Mouse (Mus musculus): Measurements from ENCODE around the gene Lrfn1. TPM values are rescaled to one million over a fixed set of nuclear protein-coding genes. Genes with fewer than 3 reads are reported as not detected.

Lrfn1 gene
- total RNA-seq (2014; fragmentation: Nextera tagmentation) (0.80 and 1.7 TPM in 2 replicates), total RNA-seq (2017) (0.36 and 0.52 TPM in 2 replicates)

- ATAC-seq (replicated peaks; ENCODE audit: poor library complexity, severe bottlenecking), result peak; percentile 30
Measured at GRCm38 (mm10) chr7:28451531-28452360, at the start of gene Lrfn1. Lrfn1 (plus strand) TSS chr7:28451980.

GRCm38 (mm10) chr7:28410841-28411475 is 40.8 kb upstream of the Lrfn1 start:
- ATAC-seq (replicated peaks; ENCODE audit: poor library complexity, severe bottlenecking), result no peak

- ATAC-seq (replicated peaks; ENCODE audit: poor library complexity, severe bottlenecking), result no peak
Measured at GRCm38 (mm10) chr7:28412826-28413225, 39.0 kb upstream of the Lrfn1 start.

- ATAC-seq (replicated peaks; ENCODE audit: poor library complexity, severe bottlenecking), result no peak
Measured at GRCm38 (mm10) chr7:28417368-28417767, 34.4 kb upstream of the Lrfn1 start.

- ATAC-seq (replicated peaks; ENCODE audit: poor library complexity, severe bottlenecking), result no peak
Measured at GRCm38 (mm10) chr7:28418096-28418670, 33.6 kb upstream of the Lrfn1 start.

- no peak for ATAC-seq (replicated peaks; ENCODE audit: poor library complexity, severe bottlenecking)
Measured at GRCm38 (mm10) chr7:28419416-28419815, 32.4 kb upstream of the Lrfn1 start.

GRCm38 (mm10) chr7:28423018-28423417 is 28.8 kb upstream of the Lrfn1 start:
- no peak for ATAC-seq (replicated peaks; ENCODE audit: poor library complexity, severe bottlenecking)

GRCm38 (mm10) chr7:28427738-28428137 is 24.0 kb upstream of the Lrfn1 start:
- no peak for ATAC-seq (replicated peaks; ENCODE audit: poor library complexity, severe bottlenecking)

GRCm38 (mm10) chr7:28430512-28430911 is 21.3 kb upstream of the Lrfn1 start:
- peak; percentile 78 for ATAC-seq (replicated peaks; ENCODE audit: poor library complexity, severe bottlenecking)

GRCm38 (mm10) chr7:28432252-28432651 is 19.5 kb upstream of the Lrfn1 start:
- no peak for ATAC-seq (replicated peaks; ENCODE audit: poor library complexity, severe bottlenecking)

GRCm38 (mm10) chr7:28435660-28436259 is 16.0 kb upstream of the Lrfn1 start:
- no peak for ATAC-seq (replicated peaks; ENCODE audit: poor library complexity, severe bottlenecking)

GRCm38 (mm10) chr7:28436271-28436904 is 15.4 kb upstream of the Lrfn1 start:
- peak; percentile 82 for ATAC-seq (replicated peaks; ENCODE audit: poor library complexity, severe bottlenecking)

GRCm38 (mm10) chr7:28436932-28437570 is 14.7 kb upstream of the Lrfn1 start, which contains the start of gene Gmfg:
Gmfg (plus strand) TSS chr7:28437447.
- ATAC-seq (replicated peaks; ENCODE audit: poor library complexity, severe bottlenecking), result peak; percentile 57

- ATAC-seq (replicated peaks; ENCODE audit: poor library complexity, severe bottlenecking), result no peak
Measured at GRCm38 (mm10) chr7:28437964-28438363, 13.8 kb upstream of the Lrfn1 start.

- ATAC-seq (replicated peaks; ENCODE audit: poor library complexity, severe bottlenecking), result no peak
Measured at GRCm38 (mm10) chr7:28438771-28439170, 13.0 kb upstream of the Lrfn1 start.

GRCm38 (mm10) chr7:28440739-28441138 is 11.0 kb upstream of the Lrfn1 start:
- peak; percentile 55 for ATAC-seq (replicated peaks; ENCODE audit: poor library complexity, severe bottlenecking)

- no peak for ATAC-seq (replicated peaks; ENCODE audit: poor library complexity, severe bottlenecking)
Measured at GRCm38 (mm10) chr7:28441776-28442485, 9.8 kb upstream of the Lrfn1 start.

GRCm38 (mm10) chr7:28442688-28443087 is 9.1 kb upstream of the Lrfn1 start:
- ATAC-seq (replicated peaks; ENCODE audit: poor library complexity, severe bottlenecking), result peak; percentile 78

GRCm38 (mm10) chr7:28444344-28444974 is 7.3 kb upstream of the Lrfn1 start:
- peak; percentile 30 for ATAC-seq (replicated peaks; ENCODE audit: poor library complexity, severe bottlenecking)
